Mouse (Mus musculus): ENCODE results near the gene Synm. TPM values are rescaled to one million over a fixed set of nuclear protein-coding genes. Genes with fewer than 3 reads are reported as not detected.
A peak's percentile ranks its signal among the peaks of the same experiment; 100 is the strongest.

The Synm gene
- polyA plus RNA-seq, 1 experiment from 2014 or later = 0.79 TPM

DNA sequence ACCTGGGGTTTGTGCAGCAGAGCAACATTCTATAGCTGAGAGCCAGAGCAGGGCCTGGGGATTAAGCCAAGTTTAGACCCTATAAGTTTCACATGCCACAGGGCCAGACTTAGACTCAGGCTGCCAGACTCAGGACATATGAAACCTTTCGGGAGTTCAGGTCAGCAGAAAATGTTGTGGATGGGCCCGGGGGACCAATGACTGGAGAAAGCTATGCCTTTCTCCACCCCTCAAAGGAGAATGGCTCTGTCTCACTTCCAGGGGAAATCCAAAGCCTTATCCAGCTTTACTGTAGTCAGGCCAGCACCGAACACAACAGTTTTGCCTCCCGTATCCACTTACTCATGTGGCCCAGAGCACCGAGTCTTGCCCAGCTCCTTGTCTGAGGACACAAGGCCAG is 18.7 kb downstream of the Synm start:
- no peaks in the 10 kb centered on the region; the same call in 1 of the 2 replicates for H3K9me3 ChIP-seq (ENCODE audit: control insufficient read depth, low read length)
- WGBS = 78% methylated on average over 5 of the region's 5 CpGs
- 0 out of 2 replicates have a peak overlapping the region, but pooled peaks have one; percentile 44 for H3K27ac ChIP-seq (replicated peaks; ENCODE audit: low read depth, low read length)
- no peak overlapping the region for H3K4me3 ChIP-seq (ENCODE audit: low read depth, low read length)
- peaks cover 12% of the 10 kb centered on the region for H3K4me1 ChIP-seq (ENCODE audit: control insufficient read depth, insufficient read depth, low read length)
- DNase-seq (ENCODE audit: low spot score) (peak; percentile 32), ATAC-seq (ENCODE audit: insufficient number of reproducible peaks, low FRiP score, low TSS enrichment, low read depth) (peak; percentile 72; the same call in 1 of the 2 replicates)
- H3K9ac ChIP-seq (ENCODE audit: low read length) = no peak overlapping the region
- no peaks in the 10 kb centered on the region for H3K27me3 ChIP-seq (ENCODE audit: control insufficient read depth, insufficient read depth, low read length)
- no peaks in the 10 kb centered on the region for H3K36me3 ChIP-seq (ENCODE audit: control insufficient read depth, insufficient read depth, low read length)
- H3K4me2 ChIP-seq (ENCODE audit: low read depth, severe bottlenecking) = no peak overlapping the region

- WGBS = 89% methylated on average over 4 of the region's 4 CpGs
- Histone ChIP-seq H3K4me2 (ENCODE audit: low read depth, severe bottlenecking) (no peak overlapping the region), H3K4me1 (ENCODE audit: control insufficient read depth, insufficient read depth, low read length) (peaks cover 12% of the 10 kb centered on the region), H3K27me3 (ENCODE audit: control insufficient read depth, insufficient read depth, low read length) (no peaks in the 10 kb centered on the region), H3K9me3 (ENCODE audit: control insufficient read depth, low read length) (no peaks in the 10 kb centered on the region; the same call in 1 of the 2 replicates), H3K36me3 (ENCODE audit: control insufficient read depth, insufficient read depth, low read length) (no peaks in the 10 kb centered on the region), H3K27ac (replicated peaks; ENCODE audit: low read depth, low read length) (peak overlapping the region; percentile 66; the same call in 1 of the 2 replicates), H3K4me3 (ENCODE audit: low read depth, low read length) (no peak overlapping the region), H3K9ac (ENCODE audit: low read length) (no peak overlapping the region)
- DNase-seq (ENCODE audit: low spot score) (no peak), ATAC-seq (ENCODE audit: insufficient number of reproducible peaks, low FRiP score, low TSS enrichment, low read depth) (no peak)
Observed at GRCm38 (mm10) chr7:67740382-67740781, 19.2 kb downstream of the Synm start.

DNA sequence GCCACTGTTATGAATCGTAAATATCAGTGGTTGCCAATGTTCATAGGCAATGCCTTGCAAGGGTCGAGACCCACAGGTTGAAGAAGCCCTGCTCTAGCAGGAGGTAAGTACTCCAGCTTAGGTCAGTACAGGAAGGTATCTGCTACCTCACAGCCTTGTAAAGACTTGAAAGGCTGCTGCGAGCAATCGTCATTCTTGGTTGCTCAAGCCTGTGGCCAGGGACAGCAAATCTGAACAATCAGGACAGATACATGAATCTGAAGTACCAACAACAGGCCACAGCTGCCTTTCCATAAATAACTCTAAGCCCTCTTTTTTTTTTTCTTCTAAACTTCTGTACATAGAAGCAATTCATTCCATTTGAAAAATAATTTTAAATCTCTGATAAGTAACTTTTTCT is 27.3 kb downstream of the Synm start:
- no peak for ATAC-seq (ENCODE audit: insufficient number of reproducible peaks, low FRiP score, low TSS enrichment, low read depth)
- Histone ChIP-seq H3K36me3 (ENCODE audit: control insufficient read depth, insufficient read depth, low read length) (peaks cover 6% of the 10 kb centered on the region; the same call in 1 of the 2 replicates), H3K4me1 (ENCODE audit: control insufficient read depth, insufficient read depth, low read length) (peaks cover 4% of the 10 kb centered on the region), H3K9ac (ENCODE audit: low read length) (no peak overlapping the region), H3K9me3 (ENCODE audit: control insufficient read depth, low read length) (no peaks in the 10 kb centered on the region), H3K4me3 (ENCODE audit: low read depth, low read length) (no peak overlapping the region), H3K27me3 (ENCODE audit: control insufficient read depth, insufficient read depth, low read length) (no peaks in the 10 kb centered on the region), H3K27ac (replicated peaks; ENCODE audit: low read depth, low read length) (no peak overlapping the region), H3K4me2 (ENCODE audit: low read depth, severe bottlenecking) (no peak overlapping the region)
- 86% methylated on average over 4 of the region's 4 CpGs for WGBS
- DNase-seq (ENCODE audit: low spot score) = no peak

DNA sequence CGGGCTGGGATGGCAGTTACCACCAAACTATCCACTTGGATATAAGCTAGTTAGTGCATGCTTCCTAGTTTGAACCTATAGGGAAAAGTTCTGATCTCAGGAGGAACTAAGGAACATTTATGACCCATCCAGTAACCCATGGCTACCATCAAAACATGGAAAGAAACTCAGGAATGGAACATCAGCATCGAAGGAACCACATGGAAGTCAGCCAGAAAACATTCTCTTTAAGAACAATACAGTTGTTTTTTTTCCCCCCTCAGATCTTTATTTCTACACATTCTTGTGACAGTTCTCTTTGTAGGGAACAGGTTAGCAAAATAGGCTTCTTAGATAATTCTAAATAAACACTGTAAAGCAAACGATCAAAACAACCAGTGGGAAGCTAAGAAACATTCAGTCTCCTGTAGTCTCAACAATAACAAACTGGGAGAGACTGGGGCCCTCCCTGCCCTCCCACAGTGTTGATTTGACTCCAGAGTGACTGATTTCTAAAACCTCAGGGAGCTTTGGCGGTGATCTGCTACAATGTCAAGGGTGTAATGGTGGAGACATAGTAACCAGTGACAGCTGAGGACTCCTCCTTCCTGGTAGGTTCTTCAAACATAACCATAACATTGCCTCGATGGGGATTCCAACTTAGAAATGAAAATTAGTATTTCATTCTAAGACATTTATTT is 29.0 kb downstream of the Synm start:
- Histone ChIP-seq H3K27ac (replicated peaks; ENCODE audit: low read depth, low read length) (no peak overlapping the region), H3K4me1 (ENCODE audit: control insufficient read depth, insufficient read depth, low read length) (no peaks in the 10 kb centered on the region), H3K4me3 (ENCODE audit: low read depth, low read length) (no peak overlapping the region), H3K36me3 (ENCODE audit: control insufficient read depth, insufficient read depth, low read length) (peaks cover 8% of the 10 kb centered on the region; the same call in 1 of the 2 replicates), H3K9ac (ENCODE audit: low read length) (no peak overlapping the region), H3K9me3 (ENCODE audit: control insufficient read depth, low read length) (no peaks in the 10 kb centered on the region), H3K4me2 (ENCODE audit: low read depth, severe bottlenecking) (no peak overlapping the region), H3K27me3 (ENCODE audit: control insufficient read depth, insufficient read depth, low read length) (no peaks in the 10 kb centered on the region)
- 76% methylated on average over 5 of the region's 5 CpGs for WGBS
- ATAC-seq (ENCODE audit: insufficient number of reproducible peaks, low FRiP score, low TSS enrichment, low read depth) = no peak
- DNase-seq (ENCODE audit: low spot score) = no peak

- ATAC-seq (ENCODE audit: insufficient number of reproducible peaks, low FRiP score, low TSS enrichment, low read depth) (no peak), DNase-seq (ENCODE audit: low spot score) (no peak)
- H3K9ac ChIP-seq (ENCODE audit: low read length) = no peak overlapping the region
- H3K4me1 ChIP-seq (ENCODE audit: control insufficient read depth, insufficient read depth, low read length) = no peaks in the 10 kb centered on the region
- no peaks in the 10 kb centered on the region for H3K9me3 ChIP-seq (ENCODE audit: control insufficient read depth, low read length)
- no peak overlapping the region for H3K27ac ChIP-seq (replicated peaks; ENCODE audit: low read depth, low read length)
- H3K36me3 ChIP-seq (ENCODE audit: control insufficient read depth, insufficient read depth, low read length) = peaks cover 8% of the 10 kb centered on the region; the same call in 1 of the 2 replicates
- H3K4me3 ChIP-seq (ENCODE audit: low read depth, low read length) = no peak overlapping the region
- no peak overlapping the region for H3K4me2 ChIP-seq (ENCODE audit: low read depth, severe bottlenecking)
- WGBS = 88% methylated on average over 4 of the region's 4 CpGs
- no peaks in the 10 kb centered on the region for H3K27me3 ChIP-seq (ENCODE audit: control insufficient read depth, insufficient read depth, low read length)
Observed at GRCm38 (mm10) chr7:67728809-67729208, 30.7 kb downstream of the Synm start.

DNA sequence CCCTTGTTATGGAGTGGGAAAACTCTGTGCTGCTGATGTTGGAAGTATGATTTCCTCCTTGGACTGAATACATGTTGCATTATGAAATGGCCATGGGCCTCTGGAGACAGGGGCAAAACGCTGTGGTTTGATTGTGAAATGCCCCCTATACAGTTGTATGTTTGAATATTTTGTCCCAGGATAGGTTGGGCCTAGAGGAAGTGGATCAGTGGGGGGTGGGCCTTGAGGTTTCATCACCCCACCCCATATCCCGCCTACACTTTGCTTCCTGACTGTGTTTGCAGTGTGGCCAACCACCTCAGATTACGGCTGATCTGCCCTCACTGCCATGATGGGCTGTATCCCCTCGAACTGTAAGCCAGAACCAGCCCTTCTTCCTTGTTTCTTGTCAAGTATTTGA is 31.3 kb downstream of the Synm start:
- WGBS = 94% methylated on average over 4 of the region's 4 CpGs
- no peak for ATAC-seq (ENCODE audit: insufficient number of reproducible peaks, low FRiP score, low TSS enrichment, low read depth)

GRCm38 (mm10) chr7:67725016-67725415 is 34.5 kb downstream of the Synm start:
- WGBS = 75% methylated on average over 9 of the region's 9 CpGs

More for the DNA sequence above, 31.3 kb downstream of the Synm start:
- H3K27me3 ChIP-seq (ENCODE audit: control insufficient read depth, insufficient read depth, low read length) = no peaks in the 10 kb centered on the region
- no peak overlapping the region for H3K27ac ChIP-seq (replicated peaks; ENCODE audit: low read depth, low read length)
- no peak overlapping the region for H3K4me2 ChIP-seq (ENCODE audit: low read depth, severe bottlenecking)
- DNase-seq (ENCODE audit: low spot score) = no peak
- H3K9me3 ChIP-seq (ENCODE audit: control insufficient read depth, low read length) = no peaks in the 10 kb centered on the region
- no peak overlapping the region for H3K9ac ChIP-seq (ENCODE audit: low read length)
- H3K4me3 ChIP-seq (ENCODE audit: low read depth, low read length) = no peak overlapping the region
- peaks cover 8% of the 10 kb centered on the region; the same call in 1 of the 2 replicates for H3K36me3 ChIP-seq (ENCODE audit: control insufficient read depth, insufficient read depth, low read length)
- no peaks in the 10 kb centered on the region for H3K4me1 ChIP-seq (ENCODE audit: control insufficient read depth, insufficient read depth, low read length)

GRCm38 (mm10) chr7:67724536-67724935 is 35.0 kb downstream of the Synm start:
- H3K9me3 ChIP-seq (ENCODE audit: control insufficient read depth, low read length) = no peaks in the 10 kb centered on the region
- H3K9ac ChIP-seq (ENCODE audit: low read length) = no peak overlapping the region
- DNase-seq (ENCODE audit: low spot score) (no peak), ATAC-seq (ENCODE audit: insufficient number of reproducible peaks, low FRiP score, low TSS enrichment, low read depth) (no peak)
- no peaks in the 10 kb centered on the region for H3K27me3 ChIP-seq (ENCODE audit: control insufficient read depth, insufficient read depth, low read length)
- 75% methylated on average over 4 of the region's 4 CpGs for WGBS
- no peaks in the 10 kb centered on the region for H3K4me1 ChIP-seq (ENCODE audit: control insufficient read depth, insufficient read depth, low read length)
- H3K36me3 ChIP-seq (ENCODE audit: control insufficient read depth, insufficient read depth, low read length) = peaks cover 8% of the 10 kb centered on the region; the same call in 1 of the 2 replicates
- H3K27ac ChIP-seq (replicated peaks; ENCODE audit: low read depth, low read length) = no peak overlapping the region
- H3K4me2 ChIP-seq (ENCODE audit: low read depth, severe bottlenecking) = no peak overlapping the region
- no peak overlapping the region for H3K4me3 ChIP-seq (ENCODE audit: low read depth, low read length)

More at GRCm38 (mm10) chr7:67725016-67725415, 34.5 kb downstream of the Synm start:
- Histone ChIP-seq H3K27ac (replicated peaks; ENCODE audit: low read depth, low read length) (no peak overlapping the region), H3K9ac (ENCODE audit: low read length) (no peak overlapping the region), H3K4me1 (ENCODE audit: control insufficient read depth, insufficient read depth, low read length) (no peaks in the 10 kb centered on the region), H3K4me3 (ENCODE audit: low read depth, low read length) (no peak overlapping the region), H3K9me3 (ENCODE audit: control insufficient read depth, low read length) (no peaks in the 10 kb centered on the region), H3K27me3 (ENCODE audit: control insufficient read depth, insufficient read depth, low read length) (no peaks in the 10 kb centered on the region), H3K36me3 (ENCODE audit: control insufficient read depth, insufficient read depth, low read length) (peaks cover 8% of the 10 kb centered on the region; the same call in 1 of the 2 replicates), H3K4me2 (ENCODE audit: low read depth, severe bottlenecking) (no peak overlapping the region)
- DNase-seq (ENCODE audit: low spot score) (no peak), ATAC-seq (ENCODE audit: insufficient number of reproducible peaks, low FRiP score, low TSS enrichment, low read depth) (no peak)
